8 mouse cellular contexts compared by ENCODE assay signal in the genomic region with DNA sequence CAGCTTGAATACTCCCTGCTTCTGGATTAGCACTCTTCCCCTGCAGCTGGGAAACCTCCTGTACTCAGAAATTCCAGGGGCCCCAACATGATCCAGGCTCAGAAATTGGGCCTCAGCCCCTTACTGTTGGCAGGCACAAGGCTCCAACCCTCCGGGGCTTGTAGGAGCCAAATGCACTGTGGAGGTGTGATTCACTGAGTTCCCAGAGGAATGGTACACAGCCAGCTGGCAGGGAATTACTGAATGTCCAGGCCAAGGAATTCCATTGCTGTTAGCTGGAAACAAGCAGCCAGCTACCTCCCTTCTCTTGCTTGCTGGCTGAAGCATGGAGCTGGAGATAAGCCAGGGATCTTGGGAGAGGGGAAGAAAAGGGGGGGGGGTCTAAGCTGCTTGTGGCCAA.
DNase-seq lines count a peak whose midpoint lies in the region; ATAC-seq lines count a peak whose summit lies in the region.

No protein-coding gene starts in this region.

- peak; percentile 87 for DNase-seq in adipocyte (ENCODE audit: low spot score)
- peak; percentile 64 for DNase-seq in brain, embryonic 18.5 days (ENCODE audit: low read depth, low spot score)
- peak; percentile 85 to 86 for DNase-seq in gastrocnemius, postnatal 36 days
- peak; percentile 64 for DNase-seq in kidney, adult 9 months
- DNase-seq in right cerebral cortex, adult 2 months (ENCODE audit: low spot score in 2 of 2) = peak; percentile 45 to 63
- no peak for DNase-seq in thymus, postnatal 0 days (ENCODE audit: low spot score)
- no peak for DNase-seq in liver, embryonic 11.5 days (ENCODE audit: low spot score)

- H3K36me3 ChIP-seq in limb, embryonic 13.5 days = no peaks in the 10 kb centered on the region
- no peaks in the 10 kb centered on the region for H3K36me3 ChIP-seq in liver, embryonic 11.5 days (ENCODE audit: control insufficient read depth, insufficient read depth, low read length)

- H3K9me3 ChIP-seq in limb, embryonic 13.5 days = no peaks in the 10 kb centered on the region
- H3K9me3 ChIP-seq in liver, embryonic 11.5 days (ENCODE audit: control insufficient read depth, low read length) = no peaks in the 10 kb centered on the region

- ATAC-seq in limb, embryonic 13.5 days (ENCODE audit: low FRiP score, low read depth) = peak; percentile 96
- no peak for ATAC-seq in liver, embryonic 11.5 days (replicated peaks; ENCODE audit: low FRiP score)

- peaks cover 26% of the 10 kb centered on the region for H3K4me1 ChIP-seq in limb, embryonic 13.5 days
- H3K4me1 ChIP-seq in liver, embryonic 11.5 days (replicated peaks; ENCODE audit: control insufficient read depth, insufficient read depth, low read length) = no peaks in the 10 kb centered on the region

- intact Hi-C loops in gastrocnemius, postnatal 36 days (cut with DNase I) = no loop called here

- peak overlapping the region; percentile 1; the same call in 1 of the 2 replicates for H3K4me2 ChIP-seq in limb, embryonic 13.5 days (replicated peaks)
- no peak overlapping the region for H3K4me2 ChIP-seq in liver, embryonic 11.5 days

- no peaks in the 10 kb centered on the region for H3K27me3 ChIP-seq in limb, embryonic 13.5 days
- H3K27me3 ChIP-seq in liver, embryonic 11.5 days (replicated peaks; ENCODE audit: control insufficient read depth, insufficient read depth, low read length) = no peaks in the 10 kb centered on the region

- peak overlapping the region; percentile 68; the same call in 1 of the 2 replicates for H3K27ac ChIP-seq in limb, embryonic 13.5 days
- H3K27ac ChIP-seq in liver, embryonic 11.5 days (ENCODE audit: low read depth, low read length) = no peak overlapping the region

- H3K9ac ChIP-seq in limb, embryonic 13.5 days = no peak overlapping the region
- no peak overlapping the region for H3K9ac ChIP-seq in liver, embryonic 11.5 days (ENCODE audit: low read depth, low read length)

- WGBS in limb, embryonic 13.5 days = 15% methylated on average over 1 of the region's 1 CpGs
- WGBS in liver, embryonic 11.5 days = 74% methylated on average over 1 of the region's 1 CpGs

- no peak overlapping the region for H3K4me3 ChIP-seq in limb, embryonic 13.5 days
- H3K4me3 ChIP-seq in liver, embryonic 11.5 days (ENCODE audit: low read depth, low read length) = no peak overlapping the region

Comparison
In these comparisons a context has a peak if more than half of its experiments do, and no peak if none do; other contexts are left out.
1. DNase-seq: peak in adipocyte (single experiment), brain, embryonic 18.5 days (single experiment), gastrocnemius, postnatal 36 days (2 of 2), kidney, adult 9 months (single experiment) and right cerebral cortex, adult 2 months (2 of 2); none in thymus, postnatal 0 days (single experiment) and liver, embryonic 11.5 days (single experiment).